Mouse (Mus musculus): ENCODE data around the gene Macrod2.

The Macrod2 gene

GRCm38 (mm10) chr2:141337708-141338107, 942.6 kb downstream of the Macrod2 start:
- no peak for DNase-seq

GRCm38 (mm10) chr2:141343988-141344535, 949.0 kb downstream of the Macrod2 start:
- no peak for DNase-seq

- no peak for DNase-seq
Measured at GRCm38 (mm10) chr2:141352623-141353022, 957.5 kb downstream of the Macrod2 start.

GRCm38 (mm10) chr2:141388632-141389031, 993.5 kb downstream of the Macrod2 start:
- DNase-seq = no peak

GRCm38 (mm10) chr2:141391229-141391628, 996.1 kb downstream of the Macrod2 start:
- DNase-seq = no peak

GRCm38 (mm10) chr2:141394806-141395205, 999.7 kb downstream of the Macrod2 start:
- DNase-seq = no peak

GRCm38 (mm10) chr2:141408766-141409165, 1013.7 kb downstream of the Macrod2 start:
- no peak for DNase-seq

GRCm38 (mm10) chr2:141416436-141416835, 1021.3 kb downstream of the Macrod2 start:
- no peak for DNase-seq

- no peak for DNase-seq
Measured at GRCm38 (mm10) chr2:141416855-141417544, 1021.9 kb downstream of the Macrod2 start.

- DNase-seq = no peak
Measured at GRCm38 (mm10) chr2:141419806-141420205, 1024.7 kb downstream of the Macrod2 start.

GRCm38 (mm10) chr2:141434084-141434483, 1039.0 kb downstream of the Macrod2 start:
- DNase-seq = no peak

- DNase-seq = no peak
Measured at GRCm38 (mm10) chr2:141434731-141435570, 1039.8 kb downstream of the Macrod2 start.

- no peak for DNase-seq
Measured at GRCm38 (mm10) chr2:141441896-141442295, 1046.8 kb downstream of the Macrod2 start.

GRCm38 (mm10) chr2:141449078-141449680, 1054.1 kb downstream of the Macrod2 start:
- no peak for DNase-seq

- no peak for DNase-seq
Measured at GRCm38 (mm10) chr2:141463946-141464345, 1068.8 kb downstream of the Macrod2 start.

- no peak for DNase-seq
Measured at GRCm38 (mm10) chr2:141472791-141473190, 1077.7 kb downstream of the Macrod2 start.

- no peak for DNase-seq
Measured at GRCm38 (mm10) chr2:141477585-141477984, 1082.5 kb downstream of the Macrod2 start.

- no peak for DNase-seq
Measured at GRCm38 (mm10) chr2:141490518-141490917, 1095.4 kb downstream of the Macrod2 start.

GRCm38 (mm10) chr2:141505451-141505850, 1110.3 kb downstream of the Macrod2 start:
- DNase-seq = no peak

- no peak for DNase-seq
Measured at GRCm38 (mm10) chr2:141507929-141508897, 1113.1 kb downstream of the Macrod2 start.

- no peak for DNase-seq
Measured at GRCm38 (mm10) chr2:141514976-141515375, 1119.9 kb downstream of the Macrod2 start.

GRCm38 (mm10) chr2:141522081-141522480, 1127.0 kb downstream of the Macrod2 start:
- DNase-seq = no peak

Measured in kidney, adult 18-20 months (tissue).